Mouse (Mus musculus): ENCODE data around the gene Traf3ip3.

GRCm38 (mm10) chr1:193159613-193160012, 41.9 kb downstream of the Traf3ip3 start:
- no peak for TF ChIP-seq CTCF (conservative IDR thresholded peaks at IDR 0.05 in 1 of 2, IDR thresholded peaks at IDR 0.05 in 1 of 2; ENCODE audit: low read depth in 2 of 2, low read length in 2 of 2)
- no peak for TF ChIP-seq NELFE (IDR thresholded peaks at IDR 0.05; ENCODE audit: low read depth, low read length)
- no peak for TF ChIP-seq USF2 (conservative IDR thresholded peaks at IDR 0.05; ENCODE audit: low read depth, low read length)
- TF ChIP-seq SIN3A (IDR thresholded peaks at IDR 0.05; ENCODE audit: low read length): no peak
- TF ChIP-seq ZKSCAN1 (IDR thresholded peaks at IDR 0.05; ENCODE audit: borderline replicate concordance, low read depth, low read length): no peak
- TF ChIP-seq POLR2A (IDR thresholded peaks at IDR 0.05; ENCODE audit: low read depth, low read length): no peak
- no peak for TF ChIP-seq BHLHE40 (IDR thresholded peaks at IDR 0.05; ENCODE audit: low read depth, low read length)
